Mouse (Mus musculus): ENCODE measurements at regions not wholly inside any gene's neighbourhood (a gene's known extent, or its start where the extent isn't known, plus 50 kb on each side); places are given as distances from the start of the nearest gene placed in this dataset.

GRCm38 (mm10) chr13:71150092-71150491 lies 308.5 kb upstream of the Adamts16 start:
- TF ChIP-seq CTCF (IDR thresholded peaks at IDR 0.05; ENCODE audit: extremely low read depth, insufficient read length, insufficient replicate concordance, low read depth, low read length) = no peak
- no peak for TF ChIP-seq POLR2A (IDR thresholded peaks at IDR 0.05; ENCODE audit: low read depth, low read length)

Data from small intestine, adult 2 months (tissue).